Mouse (Mus musculus): ENCODE results near the gene Zic4. TPM values are rescaled to one million over a fixed set of nuclear protein-coding genes. Genes with fewer than 3 reads are reported as not detected.

The Zic4 gene
- not detected for polyA plus RNA-seq (2014; fragmentation: Illumina TruSeq; extraction: RNeasy Lipid Tissue Mini Kit (QIAGEN cat#74804); ENCODE audit: low read depth, low replicate concordance)

GRCm38 (mm10) chr9:91361856-91362601 lies at the start of gene Zic4:
Zic4 (plus strand) TSS chr9:91362413.

GRCm38 (mm10) chr9:91365664-91366063 lies 3.5 kb downstream of the Zic4 start, which contains the start of gene Zic1:
Zic1 (minus strand) TSS chr9:91365810.

Other genes starting within 250 kb of the Zic4 start
- gene Zic1, start 3.4 kb downstream of the Zic4 start, polyA plus RNA-seq (2014; fragmentation: Illumina TruSeq; extraction: RNeasy Lipid Tissue Mini Kit (QIAGEN cat#74804); ENCODE audit: low read depth, low replicate concordance), result not detected

Data from heart, adult 10 weeks (tissue).